Mouse (Mus musculus): ENCODE results near the gene Slc25a25.

- TF ChIP-seq CTCF (IDR thresholded peaks at IDR 0.05; ENCODE audit: insufficient read depth, low read length): no peak
- no peak for TF ChIP-seq POLR2A (IDR thresholded peaks at IDR 0.05; ENCODE audit: borderline replicate concordance, extremely low read depth, low read depth, low read length)
Measured at GRCm38 (mm10) chr2:32471001-32471680, 19.9 kb upstream of the Slc25a25 start.

Data from lung, adult 2 months (tissue).